8 mouse cellular contexts compared by ENCODE assay signal in genomic region chr10:127516576-127517260, GRCm38 (mm10). TPM values are rescaled to one million over a fixed set of nuclear protein-coding genes. Genes with fewer than 3 reads are reported as not detected.
DNase-seq lines count a peak whose midpoint lies in the region; ATAC-seq and TF ChIP-seq lines count a peak whose summit lies in the region.

No protein-coding gene starts in this region.

- peak overlapping the region; percentile 54 for H3K4me2 ChIP-seq in lung, embryonic 14.5 days
- H3K4me2 ChIP-seq in heart, embryonic 14.5 days (ENCODE audit: low read length): peak overlapping the region; percentile 59
- H3K4me2 ChIP-seq in limb, embryonic 11.5 days (ENCODE audit: low read depth, severe bottlenecking): peak overlapping the region; percentile 39

- peaks cover 22% of the 10 kb centered on the region for H3K4me1 ChIP-seq in lung, embryonic 14.5 days (ENCODE audit: insufficient read depth)
- peaks cover 40 to 55% of the 10 kb centered on the region in 2 experiments for H3K4me1 ChIP-seq in heart, embryonic 14.5 days (ENCODE audit: control insufficient read depth in 2 of 2, insufficient read depth in 2 of 2, low read length in 2 of 2)
- H3K4me1 ChIP-seq in limb, embryonic 11.5 days (ENCODE audit: control insufficient read depth, insufficient read depth, low read length): peaks cover 63% of the 10 kb centered on the region

- peaks cover 36% of the 10 kb centered on the region for H3K36me3 ChIP-seq in lung, embryonic 14.5 days (ENCODE audit: insufficient read depth)
- H3K36me3 ChIP-seq in heart, embryonic 14.5 days (ENCODE audit: control insufficient read depth, insufficient read depth, low read length): peaks cover 36% of the 10 kb centered on the region
- peaks cover 17% of the 10 kb centered on the region for H3K36me3 ChIP-seq in limb, embryonic 11.5 days (ENCODE audit: control insufficient read depth, insufficient read depth, low read length)

- WGBS in lung, embryonic 14.5 days: 12% methylated on average over 30 of the region's 30 CpGs
- 12% methylated on average over 30 of the region's 30 CpGs for WGBS in heart, embryonic 14.5 days
- WGBS in limb, embryonic 11.5 days: 3% methylated on average over 30 of the region's 30 CpGs

- H3K27me3 ChIP-seq in lung, embryonic 14.5 days (ENCODE audit: insufficient read depth, low read length): peaks cover 44% of the 10 kb centered on the region
- H3K27me3 ChIP-seq in heart, embryonic 14.5 days (ENCODE audit: control insufficient read depth, insufficient read depth, low read length): peaks cover 40% of the 10 kb centered on the region
- H3K27me3 ChIP-seq in limb, embryonic 11.5 days (ENCODE audit: control insufficient read depth, insufficient read depth, low read length): peaks cover 27% of the 10 kb centered on the region

- 0 out of 2 replicates have a peak overlapping the region, but pooled peaks have one; percentile 47 for H3K27ac ChIP-seq in lung, embryonic 14.5 days (ENCODE audit: low read depth)
- H3K27ac ChIP-seq in heart, embryonic 14.5 days (replicated peaks in 1 of 2; ENCODE audit: control insufficient read depth in 1 of 2, insufficient read depth in 1 of 2, low read depth in 2 of 2, low read length in 2 of 2): peak overlapping the region in 1 of 2 experiments; percentile 47; a peak in 2 of 4 replicates
- no peak overlapping the region for H3K27ac ChIP-seq in limb, embryonic 11.5 days (replicated peaks; ENCODE audit: low read depth, low read length)

- H3K4me3 ChIP-seq in lung, embryonic 14.5 days (ENCODE audit: low read depth, low read length): peak overlapping the region; percentile 7; the same call in 1 of the 2 replicates
- H3K4me3 ChIP-seq in heart, embryonic 14.5 days (ENCODE audit: control insufficient read depth in 1 of 2, insufficient read depth in 1 of 2, low read depth in 1 of 2, low read length in 2 of 2): peak overlapping the region; percentile 6 to 22; a peak in 3 of 4 replicates
- no peak overlapping the region for H3K4me3 ChIP-seq in limb, embryonic 11.5 days (ENCODE audit: low read depth, low read length)

- peak; percentile 79 for DNase-seq in lung, embryonic 14.5 days
- no peak for DNase-seq in lung, postnatal 25 days (ENCODE audit: low spot score)
- peak; percentile 62 for DNase-seq in limb, embryonic 11.5 days (ENCODE audit: low spot score)
- DNase-seq in neural tube, embryonic 10.5 days (ENCODE audit: extremely low spot score, low spot score): peak; percentile 58
- no peak for DNase-seq in frontal cortex, postnatal 36 days (ENCODE audit: low spot score in 2 of 2)
- no peak for DNase-seq in B cell, adult 2 months

- no peaks in the 10 kb centered on the region for H3K9me3 ChIP-seq in lung, embryonic 14.5 days (ENCODE audit: low read depth, low read length)
- no peaks in the 10 kb centered on the region for H3K9me3 ChIP-seq in heart, embryonic 14.5 days (ENCODE audit: control insufficient read depth, low read length)
- H3K9me3 ChIP-seq in limb, embryonic 11.5 days (ENCODE audit: control insufficient read depth, low read length): no peaks in the 10 kb centered on the region

- peak overlapping the region; percentile 20; the same call in 1 of the 2 replicates for H3K9ac ChIP-seq in lung, embryonic 14.5 days
- H3K9ac ChIP-seq in heart, embryonic 14.5 days (ENCODE audit: low read length): peak overlapping the region; percentile 69
- H3K9ac ChIP-seq in limb, embryonic 11.5 days (ENCODE audit: low read length): no peak overlapping the region

- ATAC-seq in lung, embryonic 14.5 days (ENCODE audit: insufficient read depth): peak; percentile 12
- peak; percentile 42 for ATAC-seq in heart, embryonic 14.5 days (ENCODE audit: insufficient number of reproducible peaks, insufficient read depth, low FRiP score, low read depth)
- no peak for ATAC-seq in limb, embryonic 11.5 days (ENCODE audit: insufficient number of reproducible peaks, low FRiP score, low TSS enrichment, low read depth)
- ATAC-seq in activated CD4-positive, CD25-positive, alpha-beta regulatory T cell, adult 4 months: no peak

- no peak for TF ChIP-seq CTCF in lung, embryonic 14.5 days (IDR thresholded peaks at IDR 0.05; ENCODE audit: low read depth)

RNA-seq across cellular contexts. Expression of gene Ndufa4l2, which starts 2.0 kb away (rescaled TPM):
- 36.4 and 44.9 TPM in 2 replicates for polyA plus RNA-seq in lung, embryonic 14.5 days (2014; fragmentation: Nextera tagmentation; extraction: Ambion mirVana)
- 31.2 and 34.2 TPM in 2 replicates for polyA plus RNA-seq in heart, embryonic 14.5 days (2014; fragmentation: Nextera tagmentation; extraction: Ambion mirVana)
- polyA plus RNA-seq in limb, embryonic 11.5 days (2014; fragmentation: Nextera tagmentation; extraction: Ambion mirVana): 0.48 and 0.96 TPM in 2 replicates
- not detected for polyA plus RNA-seq in activated CD4-positive, CD25-positive, alpha-beta regulatory T cell, adult 4 months (2017; shearing (Covaris generic))

RNA-seq across cellular contexts. Expression of gene Shmt2, which starts 5.5 kb away (rescaled TPM):
- polyA plus RNA-seq in lung, embryonic 14.5 days (2014; fragmentation: Nextera tagmentation; extraction: Ambion mirVana): 99.6 and 101 TPM in 2 replicates
- 71.7 and 73.0 TPM in 2 replicates for polyA plus RNA-seq in heart, embryonic 14.5 days (2014; fragmentation: Nextera tagmentation; extraction: Ambion mirVana)
- 102 and 104 TPM in 2 replicates for polyA plus RNA-seq in limb, embryonic 11.5 days (2014; fragmentation: Nextera tagmentation; extraction: Ambion mirVana)
- polyA plus RNA-seq in activated CD4-positive, CD25-positive, alpha-beta regulatory T cell, adult 4 months (2017; shearing (Covaris generic)): 10 to 100 TPM; 34.2 to 50.7 TPM

RNA-seq across cellular contexts. Expression of gene Stac3, which starts 15.2 kb away (rescaled TPM):
- 0.12 TPM in 1 of 2 replicates, not detected in the other for polyA plus RNA-seq in lung, embryonic 14.5 days (2014; fragmentation: Nextera tagmentation; extraction: Ambion mirVana)
- polyA plus RNA-seq in heart, embryonic 14.5 days (2014; fragmentation: Nextera tagmentation; extraction: Ambion mirVana): 0.31 TPM in 1 of 2 replicates, not detected in the other
- polyA plus RNA-seq in limb, embryonic 11.5 days (2014; fragmentation: Nextera tagmentation; extraction: Ambion mirVana): 0.21 and 0.34 TPM in 2 replicates
- under 1 TPM in 1 of 2 experiments, not detected in 1; 0.92 TPM for polyA plus RNA-seq in activated CD4-positive, CD25-positive, alpha-beta regulatory T cell, adult 4 months (2017; shearing (Covaris generic))

RNA-seq across cellular contexts. Expression of gene Nxph4, which starts 17.6 kb away (rescaled TPM):
- polyA plus RNA-seq in lung, embryonic 14.5 days (2014; fragmentation: Nextera tagmentation; extraction: Ambion mirVana): 0.14 and 0.22 TPM in 2 replicates
- polyA plus RNA-seq in heart, embryonic 14.5 days (2014; fragmentation: Nextera tagmentation; extraction: Ambion mirVana): 0.70 and 0.81 TPM in 2 replicates
- polyA plus RNA-seq in limb, embryonic 11.5 days (2014; fragmentation: Nextera tagmentation; extraction: Ambion mirVana): 0.95 and 1.2 TPM in 2 replicates
- not detected for polyA plus RNA-seq in activated CD4-positive, CD25-positive, alpha-beta regulatory T cell, adult 4 months (2017; shearing (Covaris generic))

Comparison
In these comparisons a context has a peak if more than half of its experiments do, and no peak if none do; other contexts are left out.
1. DNase-seq: peak in lung, embryonic 14.5 days (single experiment), limb, embryonic 11.5 days (single experiment) and neural tube, embryonic 10.5 days (single experiment); none in lung, postnatal 25 days (single experiment), frontal cortex, postnatal 36 days (0 of 2) and B cell, adult 2 months (0 of 2).
2. ATAC-seq: peak in lung, embryonic 14.5 days (single experiment) and heart, embryonic 14.5 days (single experiment); none in limb, embryonic 11.5 days (single experiment) and activated CD4-positive, CD25-positive, alpha-beta regulatory T cell, adult 4 months (single experiment).
3. RNA of gene Ndufa4l2, which starts 2.0 kb away (polyA plus RNA-seq): 36.4 to 44.9 TPM in lung, embryonic 14.5 days and 31.2 to 34.2 TPM in heart, embryonic 14.5 days; 0.48 to 0.96 TPM in limb, embryonic 11.5 days and not detected in activated CD4-positive, CD25-positive, alpha-beta regulatory T cell, adult 4 months; every median in the first group is over 10 times any median in the second.
4. Peak in every context shown above with its lines, with median percentiles within 50 percentile points of each other: H3K4me2 ChIP-seq.